Mouse (Mus musculus): ENCODE measurements around the gene Rnf144b.

GRCm38 (mm10) chr13:47195491-47195890 lies 73.0 kb downstream of the Rnf144b start:
- TF ChIP-seq POLR2A (IDR thresholded peaks at IDR 0.05; ENCODE audit: extremely low read depth, insufficient read depth, low read length) (no peak), CTCF (IDR thresholded peaks at IDR 0.05; ENCODE audit: extremely low read depth, insufficient read depth, low read length) (no peak)
